Mouse (Mus musculus) thymus, adult 2 months (tissue): ENCODE measurements around the gene Carns1. TPM values are rescaled to one million over a fixed set of nuclear protein-coding genes. Genes with fewer than 3 reads are reported as not detected.
A peak's percentile ranks its signal among the peaks of the same experiment; 100 is the strongest.

ENCODE experiments used
- DNase-seq: peaks from one replicate; pipeline ENCODE4 v3.0.0; 2021
- H3K27ac ChIP-seq: fragments of 200-500 bp; 2 replicates; pipeline ENCODE4 v1.5.1; 2012; ENCODE audit warnings: low read length, control low read depth; ENCODE audit not compliant: control insufficient read depth, insufficient read depth
- H3K27me3 ChIP-seq: fragments of 200-500 bp; 2 replicates; pipeline ENCODE4 v1.6.1; 2012; ENCODE audit warnings: mild to moderate bottlenecking, low read length, moderate library complexity, mixed read lengths; ENCODE audit not compliant: control insufficient read depth, insufficient read depth
- H3K36me3 ChIP-seq: fragments of 200-500 bp; 2 replicates; pipeline ENCODE4 v1.6.1; 2012; ENCODE audit warnings: mild to moderate bottlenecking, low read length, moderate library complexity; ENCODE audit not compliant: control insufficient read depth, insufficient read depth
- H3K4me1 ChIP-seq: fragments of 200-500 bp; replicated peaks from 2 replicates; pipeline ENCODE4 v1.6.1; 2012; ENCODE audit warnings: low read length; ENCODE audit not compliant: control insufficient read depth, insufficient read depth
- H3K4me3 ChIP-seq: fragments of 200-500 bp; 2 replicates; pipeline ENCODE4 v1.5.1; 2012; ENCODE audit warnings: mild to moderate bottlenecking, low read length, control low read depth, moderate library complexity; ENCODE audit not compliant: control insufficient read depth, insufficient read depth
- CTCF ChIP-seq: fragments of 200-500 bp; IDR thresholded peaks from 2 replicates; pipeline ENCODE4 v1.5.1; 2012; ENCODE audit warnings: mild to moderate bottlenecking, control low read depth, low read length, moderate library complexity, borderline replicate concordance; ENCODE audit not compliant: control insufficient read depth, poor library complexity, insufficient read depth; ENCODE audit errors: extremely low read depth
- POLR2A ChIP-seq: fragments of 200-500 bp; IDR thresholded peaks from 2 replicates; pipeline ENCODE4 v1.6.1; 2012; ENCODE audit warnings: mild to moderate bottlenecking, low read length, control low read depth, moderate library complexity; ENCODE audit not compliant: control insufficient read depth, poor library complexity, insufficient read depth; ENCODE audit errors: extremely low read depth
- WGBS: fragments of 180-500 bp; shearing (Covaris S2); methylation state at CpG from one replicate; pipeline ENCODE4 v1.1.7; 2018; 5-methylcytosine and 5-hydroxymethylcytosine counted together
- polyA plus RNA-seq: library from polyadenylated mRNA; depleted of rRNA; stranded (reverse); fragments of >200 nt; gene quantifications from 2 replicates; pipeline ENCODE4 v1.2.3, GENCODE M21; 2012

Carns1 gene
- polyA plus RNA-seq, 1 experiment = 95.5 TPM

- peak overlapping the region; percentile 70 for H3K4me3 ChIP-seq
- no peaks in the 10 kb centered on the region for H3K27me3 ChIP-seq
- DNase-seq = peak; percentile 100
- 2% methylated on average over 38 of the region's 38 CpGs for WGBS
- peak; percentile 63; the same call in 1 of the 2 replicates for TF ChIP-seq CTCF
- TF ChIP-seq POLR2A = no peak; the same call in 1 of the 2 replicates
- peaks cover 37% of the 10 kb centered on the region for H3K4me1 ChIP-seq
- peaks cover 6% of the 10 kb centered on the region; the same call in 1 of the 2 replicates for H3K36me3 ChIP-seq
- peak overlapping the region; percentile 70 for H3K27ac ChIP-seq
Measured at GRCm38 (mm10) chr19:4121097-4121805, 54.0 kb downstream of the Carns1 start.

GRCm38 (mm10) chr19:4120496-4120895 lies 54.8 kb downstream of the Carns1 start:
- no peak for DNase-seq
- H3K27ac ChIP-seq = peak overlapping the region; percentile 86
- peaks cover 9% of the 10 kb centered on the region; the same call in 1 of the 2 replicates for H3K36me3 ChIP-seq
- peaks cover 36% of the 10 kb centered on the region for H3K4me1 ChIP-seq
- no peak for TF ChIP-seq POLR2A
- TF ChIP-seq CTCF = no peak
- H3K4me3 ChIP-seq = no peak overlapping the region; the same call in 1 of the 2 replicates
- WGBS = 62% methylated on average over 2 of the region's 2 CpGs
- H3K27me3 ChIP-seq = no peaks in the 10 kb centered on the region

GRCm38 (mm10) chr19:4119716-4120487 lies 55.4 kb downstream of the Carns1 start:
- TF ChIP-seq CTCF = no peak
- no peak for TF ChIP-seq POLR2A
- H3K27ac ChIP-seq = peak overlapping the region; percentile 86
- 15% methylated on average over 6 of the region's 6 CpGs for WGBS
- peak; percentile 47 for DNase-seq
- H3K36me3 ChIP-seq = peaks cover 15% of the 10 kb centered on the region
- peaks cover 33% of the 10 kb centered on the region for H3K4me1 ChIP-seq
- H3K4me3 ChIP-seq = no peak overlapping the region; the same call in 1 of the 2 replicates
- H3K27me3 ChIP-seq = no peaks in the 10 kb centered on the region

GRCm38 (mm10) chr19:4118350-4118749 lies 56.9 kb downstream of the Carns1 start:
- peak overlapping the region; percentile 70 for H3K27ac ChIP-seq
- no peak for DNase-seq
- H3K36me3 ChIP-seq = peaks cover 19% of the 10 kb centered on the region
- 66% methylated on average over 2 of the region's 2 CpGs for WGBS
- peaks cover 48% of the 10 kb centered on the region for H3K4me1 ChIP-seq
- no peaks in the 10 kb centered on the region for H3K27me3 ChIP-seq
- H3K4me3 ChIP-seq = no peak overlapping the region
- TF ChIP-seq POLR2A (no peak), CTCF (no peak)

- Histone ChIP-seq H3K27me3 (no peaks in the 10 kb centered on the region), H3K36me3 (peaks cover 29% of the 10 kb centered on the region), H3K4me1 (peaks cover 58% of the 10 kb centered on the region), H3K4me3 (no peak overlapping the region), H3K27ac (no peak overlapping the region)
- DNase-seq = no peak
- 98% methylated on average over 7 of the region's 7 CpGs for WGBS
- no peak for TF ChIP-seq CTCF
Measured at GRCm38 (mm10) chr19:4117006-4117405, 58.3 kb downstream of the Carns1 start.

- H3K27me3 ChIP-seq = no peaks in the 10 kb centered on the region
- TF ChIP-seq POLR2A (no peak), CTCF (no peak)
- WGBS = 97% methylated on average over 11 of the region's 11 CpGs
- no peak overlapping the region for H3K27ac ChIP-seq
- no peak overlapping the region for H3K4me3 ChIP-seq
- H3K4me1 ChIP-seq = peaks cover 54% of the 10 kb centered on the region
- no peak for DNase-seq
- peaks cover 32% of the 10 kb centered on the region for H3K36me3 ChIP-seq
Measured at GRCm38 (mm10) chr19:4115816-4116215, 59.5 kb downstream of the Carns1 start.
